Mouse (Mus musculus) cerebellum, adult 2 months (tissue): Measurements from ENCODE around the gene Aldh1l1.

Experiments
- CTCF ChIP-seq: fragments of 200-500 bp; IDR thresholded peaks from 2 replicates; pipeline ENCODE4 v1.5.1; 2011; ENCODE audit warnings: low read depth, mild to moderate bottlenecking, control low read depth, low read length, moderate library complexity, borderline replicate concordance; ENCODE audit not compliant: insufficient read depth
- POLR2A ChIP-seq: fragments of 200-500 bp; IDR thresholded peaks from 2 replicates; pipeline ENCODE4 v1.6.1; 2011; ENCODE audit warnings: low read length, control low read depth, borderline replicate concordance; ENCODE audit not compliant: insufficient read depth

DNA sequence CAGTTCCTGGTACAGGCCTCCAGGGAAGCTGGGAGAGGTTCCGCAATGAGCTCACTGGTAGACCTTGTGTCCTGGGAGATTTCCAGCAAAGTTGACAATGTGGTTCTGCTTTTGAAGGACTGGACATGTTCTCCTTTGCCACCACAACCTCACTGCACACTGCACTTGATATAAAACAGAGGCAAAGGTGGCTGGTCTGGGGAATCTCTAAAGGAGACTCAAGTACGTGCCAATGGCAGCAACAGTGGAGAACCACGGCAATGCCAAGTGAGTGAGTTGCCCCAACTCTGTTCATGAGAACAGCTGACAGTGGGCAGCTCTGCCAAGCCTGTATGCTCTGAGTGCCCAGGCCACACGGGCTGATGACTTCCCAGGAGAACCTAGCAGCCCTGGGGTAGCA, 53.0 kb downstream of the Aldh1l1 start:
- no peak for TF ChIP-seq CTCF
- TF ChIP-seq POLR2A = no peak
